Mouse (Mus musculus) ES-Bruce4 (cell line): Measurements from ENCODE around the gene Ebna1bp2. TPM values are rescaled to one million over a fixed set of nuclear protein-coding genes. Genes with fewer than 3 reads are reported as not detected.
A peak's percentile ranks its signal among the peaks of the same experiment; 100 is the strongest.

Experiments
- H3K27ac ChIP-seq: 2 replicates; pipeline ENCODE4 v1.5.1; 2012; ENCODE audit warnings: low read length, inconsistent platforms; ENCODE audit not compliant: insufficient read depth
- H3K27me3 ChIP-seq: 2 replicates; pipeline ENCODE4 v1.6.1; 2012; ENCODE audit warnings: mild to moderate bottlenecking, low read length, inconsistent platforms; ENCODE audit not compliant: control insufficient read depth, poor library complexity, insufficient read depth, severe bottlenecking
- H3K36me3 ChIP-seq: 2 replicates; pipeline ENCODE4 v1.6.1; 2012; ENCODE audit warnings: inconsistent platforms, mild to moderate bottlenecking, low read length, moderate library complexity; ENCODE audit not compliant: control insufficient read depth, poor library complexity, insufficient read depth, severe bottlenecking
- H3K4me1 ChIP-seq: one replicate; pipeline ENCODE4 v1.8.1; 2011; ENCODE audit warnings: low read length; ENCODE audit not compliant: control insufficient read depth, insufficient read depth
- H3K4me3 ChIP-seq: 2 replicates; pipeline ENCODE4 v1.5.1; 2011; ENCODE audit warnings: low read depth, mild to moderate bottlenecking, low read length
- H3K9ac ChIP-seq: 2 replicates; pipeline ENCODE4 v1.6.1; 2012; ENCODE audit warnings: low read depth, mild to moderate bottlenecking, inconsistent platforms; ENCODE audit not compliant: poor library complexity, severe bottlenecking
- H3K9me3 ChIP-seq: replicated peaks from 2 replicates; pipeline ENCODE4 v1.6.1; 2012; ENCODE audit warnings: mild to moderate bottlenecking, low read length, inconsistent platforms; ENCODE audit not compliant: control insufficient read depth, poor library complexity, insufficient read depth, severe bottlenecking
- CTCF ChIP-seq: IDR thresholded peaks from one replicate; pipeline ENCODE4 v1.8.1; 2011; ENCODE audit warnings: low read depth, low read length
- EP300 ChIP-seq: IDR thresholded peaks from 2 replicates; pipeline ENCODE4 v1.6.1; 2011; ENCODE audit warnings: low read depth, low read length; ENCODE audit not compliant: insufficient read depth
- POLR2A ChIP-seq: IDR thresholded peaks from one replicate; pipeline ENCODE4 v1.8.1; 2011; ENCODE audit warnings: low read length; ENCODE audit not compliant: insufficient read depth
- polyA plus RNA-seq: library from polyadenylated mRNA; stranded (reverse); fragments of >200 nt; gene quantifications from 2 replicates; pipeline ENCODE4 v1.2.4, GENCODE M21; 2011; ENCODE audit warnings: low read depth; ENCODE audit not compliant: missing spikeins, insufficient read depth, insufficient read length

The Ebna1bp2 gene
- polyA plus RNA-seq, 1 experiment: 126 TPM

DNA sequence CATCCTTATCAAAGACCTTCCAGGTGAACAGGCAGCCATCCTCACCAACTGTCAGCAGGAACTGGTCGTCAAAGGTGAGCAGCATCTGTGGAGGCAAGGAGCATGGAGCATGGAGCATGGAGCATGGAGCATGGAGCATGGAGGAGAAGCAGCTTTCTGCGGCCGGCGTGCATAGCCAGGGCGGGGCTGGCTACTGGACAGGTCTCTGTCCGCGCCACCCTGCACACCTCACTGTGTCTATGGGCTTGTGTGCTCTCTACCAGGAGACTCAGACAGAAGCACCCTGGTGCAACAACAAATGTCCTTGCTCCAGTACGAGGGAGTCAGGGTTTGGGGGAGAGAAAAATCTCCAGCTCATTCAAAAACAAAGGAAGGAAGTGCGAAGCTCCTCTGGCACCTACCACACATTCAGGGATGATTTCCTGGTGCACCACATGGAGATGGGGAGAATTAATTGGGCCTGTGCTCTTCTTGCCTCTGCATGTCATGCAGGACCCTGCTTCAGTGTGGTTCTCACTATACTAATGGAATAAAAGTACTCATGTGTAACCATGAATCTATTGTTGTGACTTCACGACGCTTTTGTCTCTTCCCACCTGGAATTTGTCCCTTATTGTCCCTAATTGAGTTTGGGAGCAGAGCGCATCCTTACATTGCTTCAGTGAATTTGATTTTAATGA is 31.4 kb upstream of the Ebna1bp2 start:
- H3K9me3 ChIP-seq: no peaks in the 10 kb centered on the region; the same call in 1 of the 2 replicates

DNA sequence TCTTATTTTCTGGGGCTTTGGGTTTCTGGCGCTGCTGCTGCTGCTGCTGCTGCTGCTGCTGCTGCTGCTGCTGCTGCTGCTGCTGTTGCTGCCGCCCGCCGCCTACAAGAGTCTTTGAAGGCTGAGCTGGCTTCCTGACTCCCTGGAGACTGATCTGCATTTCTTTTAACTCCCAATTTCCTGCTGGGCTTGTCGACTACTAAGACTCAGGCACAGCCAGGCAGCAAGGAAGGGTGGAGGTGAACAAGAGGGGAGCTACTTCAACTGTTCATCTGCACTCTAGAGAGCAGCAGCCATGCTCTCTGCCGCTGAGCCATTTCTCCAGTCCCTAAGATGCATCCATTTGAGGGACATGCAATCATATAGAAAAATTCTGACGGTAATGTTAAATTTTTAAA is 30.9 kb upstream of the Ebna1bp2 start:
- no peak overlapping the region for H3K4me3 ChIP-seq
- H3K9ac ChIP-seq: no peak overlapping the region
- TF ChIP-seq EP300: 0 out of 2 replicates have a peak, but pooled peaks have one; percentile 53
- TF ChIP-seq CTCF: no peak
- TF ChIP-seq POLR2A: no peak
- H3K4me1 ChIP-seq: peaks cover 7% of the 10 kb centered on the region
- H3K9me3 ChIP-seq: no peaks in the 10 kb centered on the region; the same call in 1 of the 2 replicates
- H3K27me3 ChIP-seq: no peaks in the 10 kb centered on the region
- no peaks in the 10 kb centered on the region for H3K36me3 ChIP-seq
- no peak overlapping the region for H3K27ac ChIP-seq

More for the DNA sequence above, 31.4 kb upstream of the Ebna1bp2 start:
- Histone ChIP-seq H3K27me3 (no peaks in the 10 kb centered on the region), H3K4me1 (peaks cover 7% of the 10 kb centered on the region), H3K27ac (no peak overlapping the region), H3K36me3 (no peaks in the 10 kb centered on the region), H3K9ac (no peak overlapping the region), H3K4me3 (no peak overlapping the region)
- TF ChIP-seq CTCF (no peak), EP300 (no peak), POLR2A (no peak)

DNA sequence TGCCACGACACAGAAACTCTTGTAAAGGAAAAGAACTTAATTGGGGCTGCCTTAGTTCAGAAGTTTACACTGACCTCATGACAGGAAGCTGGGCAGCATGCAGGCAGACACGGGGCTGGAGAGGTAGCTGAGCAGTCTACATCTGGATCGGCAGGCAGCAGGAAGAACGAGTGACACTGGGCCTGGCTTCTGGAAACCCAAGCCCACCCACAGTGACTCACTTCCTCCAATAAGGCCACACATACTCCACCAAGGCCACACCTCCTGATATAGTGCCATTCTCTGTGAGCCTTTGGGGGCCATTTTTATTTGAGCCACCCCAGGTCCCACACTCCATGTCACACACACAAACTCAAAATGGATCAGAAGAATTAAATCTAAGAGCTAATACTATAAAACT is 16.5 kb upstream of the Ebna1bp2 start:
- Histone ChIP-seq H3K27me3 (no peaks in the 10 kb centered on the region), H3K36me3 (no peaks in the 10 kb centered on the region), H3K27ac (no peak overlapping the region), H3K9me3 (no peaks in the 10 kb centered on the region), H3K4me3 (no peak overlapping the region), H3K4me1 (no peaks in the 10 kb centered on the region), H3K9ac (no peak overlapping the region)
- TF ChIP-seq CTCF (no peak), POLR2A (no peak), EP300 (no peak)

DNA sequence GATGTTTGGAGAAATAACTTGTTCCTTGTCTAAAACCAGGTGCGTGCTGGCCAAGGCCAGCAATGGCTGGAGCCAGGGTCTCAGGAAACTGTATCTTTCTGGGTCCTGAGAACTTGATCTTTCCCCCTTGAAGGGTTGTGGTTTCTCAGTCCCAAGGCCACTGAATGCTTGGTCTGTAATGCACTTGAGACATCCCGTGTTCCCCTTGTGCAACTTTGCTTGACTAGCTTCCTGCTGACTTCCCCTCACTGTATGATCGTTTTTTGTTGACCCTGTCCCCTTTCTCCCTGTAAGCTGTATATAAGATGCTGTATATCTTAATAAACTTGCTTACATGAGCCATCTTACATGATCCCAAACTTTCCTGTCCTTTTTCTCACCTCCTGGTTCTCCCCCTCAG is 10.8 kb upstream of the Ebna1bp2 start:
- Histone ChIP-seq H3K27ac (no peak overlapping the region), H3K9ac (no peak overlapping the region), H3K9me3 (no peaks in the 10 kb centered on the region), H3K36me3 (no peaks in the 10 kb centered on the region), H3K4me3 (no peak overlapping the region), H3K4me1 (no peaks in the 10 kb centered on the region), H3K27me3 (no peaks in the 10 kb centered on the region)
- TF ChIP-seq POLR2A (no peak), CTCF (no peak), EP300 (no peak)

DNA sequence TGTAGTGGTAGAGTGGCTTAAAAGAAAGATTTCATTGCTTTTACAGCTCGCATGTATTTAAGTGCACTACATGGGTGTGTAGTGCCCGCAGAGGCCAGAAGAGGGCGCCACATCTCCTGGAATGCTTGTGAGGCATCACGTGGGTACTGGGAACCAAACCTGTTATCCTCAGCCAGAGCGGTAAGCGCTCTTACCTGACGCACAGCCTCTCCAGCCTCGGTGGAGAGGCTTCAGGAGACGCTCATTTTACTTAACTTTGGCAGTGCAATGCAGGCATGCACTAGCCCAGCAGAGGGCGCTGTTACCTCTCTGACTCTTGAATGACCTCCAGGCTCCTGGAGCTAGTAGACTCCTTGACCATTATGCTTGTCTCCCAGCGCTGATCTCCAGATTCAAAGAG is 8.0 kb upstream of the Ebna1bp2 start:
- Histone ChIP-seq H3K9me3 (no peaks in the 10 kb centered on the region), H3K9ac (no peak overlapping the region), H3K4me3 (no peak overlapping the region), H3K4me1 (no peaks in the 10 kb centered on the region), H3K27me3 (no peaks in the 10 kb centered on the region), H3K27ac (no peak overlapping the region), H3K36me3 (no peaks in the 10 kb centered on the region)
- TF ChIP-seq POLR2A (no peak), EP300 (peak; percentile 58; the same call in 1 of the 2 replicates)

DNA sequence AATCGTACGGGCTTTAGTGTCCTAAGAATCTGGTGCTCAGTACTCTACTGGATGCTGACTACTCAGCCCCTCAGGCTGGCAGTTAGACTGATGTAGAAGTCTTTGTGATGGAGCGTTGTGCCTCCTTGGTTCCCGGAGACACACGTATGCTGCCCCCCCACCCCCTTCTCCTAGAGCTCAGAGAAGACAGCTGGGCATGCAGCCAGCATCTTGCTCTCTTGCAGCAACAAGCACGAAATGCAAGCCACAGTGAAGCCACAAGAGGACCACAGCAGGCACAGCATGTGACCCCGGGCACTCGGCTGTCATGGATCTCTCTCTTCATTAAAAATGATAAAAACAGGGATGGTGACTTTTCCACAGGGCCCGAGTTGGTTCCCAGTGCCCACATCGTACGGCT is 5.2 kb upstream of the Ebna1bp2 start:
- Histone ChIP-seq H3K9ac (no peak overlapping the region), H3K9me3 (no peaks in the 10 kb centered on the region), H3K27me3 (no peaks in the 10 kb centered on the region), H3K4me3 (no peak overlapping the region), H3K27ac (no peak overlapping the region), H3K4me1 (no peaks in the 10 kb centered on the region), H3K36me3 (no peaks in the 10 kb centered on the region)
- TF ChIP-seq CTCF: no peak
